Mouse (Mus musculus) frontal cortex, adult (tissue): ENCODE measurements around the gene Snx30.

Source experiments
- ATAC-seq: cut with Nextera tagmentation; 2 replicates; pipeline ENCODE4 v1.9.2; 2017; ENCODE audit warnings: mild to moderate bottlenecking, moderate library complexity, mixed read lengths; ENCODE audit not compliant: low TSS enrichment

The Snx30 gene

DNA sequence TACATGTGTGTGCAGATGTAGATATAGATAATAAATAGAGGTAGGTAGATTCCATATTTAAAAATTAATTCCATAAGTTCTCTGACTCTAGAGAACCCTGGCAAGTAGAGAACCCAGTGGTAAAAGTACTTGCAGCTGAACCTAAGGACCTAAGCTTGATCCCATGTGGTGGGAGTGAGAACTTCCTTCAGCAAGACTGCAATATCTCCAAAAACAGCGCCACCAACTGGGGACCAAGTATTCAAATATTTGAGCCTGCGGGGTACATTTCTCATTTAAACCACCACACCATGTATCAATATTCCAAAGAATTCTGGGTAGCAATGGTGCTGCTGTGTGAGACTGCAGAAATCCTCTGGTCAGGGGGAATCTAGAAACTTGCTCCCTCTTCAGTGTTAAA is 11.5 kb upstream of the Snx30 start:
- no peak for ATAC-seq

DNA sequence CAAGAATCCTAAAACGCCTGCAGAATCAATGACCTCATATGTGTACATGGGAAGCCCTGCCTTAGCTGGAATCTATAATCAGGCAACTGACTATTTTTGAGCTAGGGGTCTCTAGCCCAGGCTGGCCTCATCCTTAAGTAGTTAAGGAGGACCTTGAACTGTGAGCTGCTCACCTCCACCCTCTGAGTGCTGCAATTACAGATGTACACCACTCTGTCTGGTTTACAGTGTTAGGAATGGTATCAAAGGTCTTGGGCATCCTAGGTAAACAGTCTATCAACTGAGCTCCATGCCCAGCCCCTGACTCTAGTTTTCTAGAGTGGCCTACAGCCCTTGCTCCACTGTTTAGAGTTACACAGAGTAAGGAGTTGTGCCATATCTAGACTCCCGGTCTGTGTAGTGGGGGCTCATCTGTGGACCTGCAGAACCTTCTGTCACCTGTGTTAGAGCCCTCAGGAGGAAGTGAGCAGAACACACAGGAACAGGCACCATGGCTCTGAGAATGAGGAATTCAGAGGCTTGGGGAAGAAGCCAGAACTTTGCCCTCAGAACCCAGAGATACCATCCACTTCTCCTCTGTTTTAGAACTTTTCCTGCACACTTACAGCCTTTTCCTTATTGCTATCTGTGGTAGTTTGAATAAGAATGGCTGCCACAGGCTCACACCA is 9.7 kb upstream of the Snx30 start:
- no peak for ATAC-seq

GRCm38 (mm10) chr4:59800181-59800580 is 5.5 kb upstream of the Snx30 start:
- no peak for ATAC-seq

DNA sequence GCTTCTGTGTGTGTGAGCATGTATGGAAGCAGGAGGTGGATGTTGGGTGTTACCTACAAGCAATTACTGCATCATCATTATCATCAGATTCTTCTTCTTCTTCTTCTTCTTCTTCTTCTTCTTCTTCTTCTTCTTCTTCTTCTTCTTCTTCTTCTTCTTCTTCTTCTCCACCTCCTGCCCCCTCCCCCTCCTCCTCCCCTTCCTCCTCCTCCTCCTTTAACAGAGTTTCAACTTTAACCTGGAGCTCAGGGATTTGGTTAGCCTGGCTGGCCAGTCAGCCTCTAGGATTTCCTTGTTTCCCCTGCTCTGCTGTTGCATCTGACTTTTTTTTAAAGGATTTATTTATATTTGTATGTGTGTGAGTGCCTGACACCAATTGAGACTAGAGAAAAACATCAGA is 4.2 kb upstream of the Snx30 start, which contains the start of gene Inip:
Gene Inip, minus strand, starts transcription at position 101 of the 400 bp plus-strand sequence.
- no peak for ATAC-seq

DNA sequence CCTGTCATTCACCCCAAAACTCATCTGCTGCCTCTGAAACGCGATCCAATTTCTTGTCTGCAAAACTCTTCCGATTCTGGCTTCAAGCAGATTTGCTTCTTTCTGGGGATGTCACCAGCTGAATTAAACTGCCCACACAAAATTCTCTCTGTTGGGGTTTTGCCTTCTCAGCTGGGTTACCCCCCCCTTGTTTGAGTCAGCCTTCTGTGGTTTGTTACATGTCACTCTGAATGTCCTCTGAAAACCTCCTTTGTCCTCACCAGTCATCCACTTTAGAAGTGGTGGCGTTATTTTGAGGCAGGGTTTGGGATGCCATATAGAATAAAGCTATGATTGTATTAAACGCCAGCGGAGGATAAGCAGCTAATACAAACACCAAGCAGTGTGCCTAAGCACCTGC is 3.5 kb upstream of the Snx30 start:
- ATAC-seq: 0 out of 2 replicates have a peak, but pooled peaks have one; percentile 3

- ATAC-seq: no peak
These were observed 2.8 kb upstream of the Snx30 start for GRCm38 (mm10) chr4:59802792-59803191.

DNA sequence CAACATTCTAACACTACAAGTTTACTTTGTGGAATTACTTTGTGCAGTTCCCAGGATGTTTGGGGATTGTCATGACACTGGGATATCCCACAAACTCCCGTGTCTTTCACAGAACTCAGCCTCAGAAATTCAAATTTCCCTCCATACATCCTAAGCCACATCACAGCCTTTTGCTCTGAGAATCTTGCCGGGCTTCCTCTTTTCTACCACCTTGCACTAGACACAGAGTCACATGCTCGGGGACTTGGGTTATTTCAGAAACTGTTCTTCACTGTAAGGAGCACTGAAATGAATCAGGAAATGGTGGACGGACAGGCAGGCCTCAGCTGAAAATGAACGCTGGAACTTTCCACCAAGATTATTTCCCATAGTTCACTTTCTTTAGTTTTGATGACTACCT is 2.3 kb upstream of the Snx30 start:
- no peak for ATAC-seq

GRCm38 (mm10) chr4:59804754-59805153 is 886 bp upstream of the Snx30 start:
- ATAC-seq: no peak

DNA sequence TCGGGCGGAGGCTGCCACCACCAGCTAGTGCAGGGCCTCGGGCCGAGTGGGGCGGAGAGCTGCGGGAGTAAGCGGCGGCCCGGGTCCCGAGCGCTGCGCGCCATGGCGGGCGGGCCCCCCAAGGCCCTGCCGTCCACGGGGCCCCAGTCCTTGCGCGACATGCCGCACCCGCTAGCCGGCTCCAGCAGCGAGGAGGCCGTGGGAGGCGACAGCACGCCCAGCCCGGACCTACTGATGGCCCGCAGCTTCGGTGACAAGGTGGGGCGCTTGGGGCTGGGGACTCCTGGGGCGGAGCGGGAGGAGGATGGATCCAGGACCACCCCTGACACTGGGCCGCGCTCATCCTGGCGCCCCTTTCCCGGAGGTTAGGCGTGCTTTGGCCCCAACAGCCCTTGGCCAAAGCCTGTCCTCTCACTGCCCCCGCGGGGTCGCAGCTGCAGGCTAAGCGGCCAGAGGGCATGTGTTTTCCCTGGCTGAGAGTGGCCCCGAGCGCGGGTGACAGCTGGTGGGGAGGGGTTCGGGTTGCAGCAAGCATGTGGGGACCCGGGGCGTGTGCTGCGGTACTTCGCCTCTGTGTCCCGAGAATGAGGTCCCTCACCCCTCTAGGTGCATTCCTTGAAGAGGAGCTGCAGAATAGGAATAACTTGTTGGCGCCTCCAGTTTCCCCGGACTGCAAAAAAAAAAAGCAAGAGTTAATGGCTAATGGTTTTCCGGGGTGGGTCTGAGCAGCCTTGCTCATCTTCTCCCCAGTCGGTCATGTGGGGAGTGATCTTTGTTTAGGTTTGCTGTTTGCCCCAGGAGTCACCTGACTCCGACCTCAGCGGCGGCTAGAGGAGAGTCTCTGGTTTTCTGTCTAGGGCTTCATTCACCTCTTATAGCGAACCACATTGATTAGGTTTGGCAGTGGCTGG is 583 bp downstream of the Snx30 start:
- peak; percentile 8 for ATAC-seq

DNA sequence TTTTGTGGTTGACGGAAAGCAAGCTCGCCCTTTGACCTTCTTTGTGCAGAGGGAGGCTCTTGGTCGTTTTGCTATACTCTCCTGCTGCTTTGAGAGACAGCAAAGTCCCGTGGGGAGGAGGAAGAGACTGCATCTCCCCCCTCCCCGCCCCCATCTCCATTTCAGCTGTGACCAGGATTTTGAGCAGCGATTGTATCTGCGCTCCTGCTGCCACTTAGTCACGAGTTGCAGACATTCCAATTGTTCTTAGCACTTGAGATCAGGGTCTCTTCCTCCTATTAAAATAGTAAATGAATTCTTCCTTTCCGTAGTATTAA is 1.2 kb downstream of the Snx30 start:
- no peak for ATAC-seq

- no peak for ATAC-seq
These were observed 1.9 kb downstream of the Snx30 start for GRCm38 (mm10) chr4:59807521-59807920.

- no peak for ATAC-seq
These were observed 2.8 kb downstream of the Snx30 start for GRCm38 (mm10) chr4:59808396-59808795.

DNA sequence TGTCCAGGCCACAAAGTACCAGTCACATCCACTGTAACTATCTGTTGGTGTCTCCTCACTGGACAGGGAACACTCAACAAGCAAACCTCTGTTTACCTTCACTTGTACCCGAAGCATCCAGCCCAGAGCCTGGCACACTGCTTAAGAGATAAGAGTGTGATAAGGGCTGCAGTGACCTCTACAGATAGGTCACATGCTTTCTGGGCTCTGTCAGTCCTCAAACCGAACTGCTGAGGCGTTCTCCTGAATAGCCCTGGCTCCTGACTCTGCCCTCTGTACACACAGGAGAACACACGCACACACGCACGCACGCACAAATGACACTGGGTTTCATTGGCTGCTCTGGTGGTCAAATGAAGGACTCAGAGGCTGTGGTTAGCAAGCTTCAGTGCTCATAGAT is 8.5 kb downstream of the Snx30 start:
- ATAC-seq: no peak

- peak; percentile 62 for ATAC-seq
These were observed 9.6 kb downstream of the Snx30 start for GRCm38 (mm10) chr4:59815121-59815810.

GRCm38 (mm10) chr4:59816016-59816415 is 10.4 kb downstream of the Snx30 start:
- no peak for ATAC-seq

DNA sequence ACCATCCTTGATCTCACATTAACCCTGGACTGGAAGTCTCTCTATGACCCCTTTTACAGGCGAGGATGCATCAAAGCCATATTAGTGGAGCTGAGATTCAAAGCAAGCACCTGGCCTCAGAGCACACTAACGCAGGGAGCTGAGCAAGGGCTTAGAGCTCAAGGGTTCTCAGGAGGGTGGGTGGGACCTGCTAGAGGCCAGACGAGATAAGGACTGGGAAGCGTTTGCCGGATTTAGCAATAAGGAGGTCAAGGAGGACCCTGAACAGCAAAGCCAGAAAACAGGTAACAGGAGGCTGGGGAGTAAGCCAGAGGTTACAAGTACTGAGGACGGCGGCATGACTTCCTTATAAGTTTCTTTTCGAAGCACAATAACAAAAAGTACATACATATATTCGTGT is 10.8 kb downstream of the Snx30 start:
- ATAC-seq: no peak

GRCm38 (mm10) chr4:59817790-59818189 is 12.2 kb downstream of the Snx30 start:
- ATAC-seq: no peak

DNA sequence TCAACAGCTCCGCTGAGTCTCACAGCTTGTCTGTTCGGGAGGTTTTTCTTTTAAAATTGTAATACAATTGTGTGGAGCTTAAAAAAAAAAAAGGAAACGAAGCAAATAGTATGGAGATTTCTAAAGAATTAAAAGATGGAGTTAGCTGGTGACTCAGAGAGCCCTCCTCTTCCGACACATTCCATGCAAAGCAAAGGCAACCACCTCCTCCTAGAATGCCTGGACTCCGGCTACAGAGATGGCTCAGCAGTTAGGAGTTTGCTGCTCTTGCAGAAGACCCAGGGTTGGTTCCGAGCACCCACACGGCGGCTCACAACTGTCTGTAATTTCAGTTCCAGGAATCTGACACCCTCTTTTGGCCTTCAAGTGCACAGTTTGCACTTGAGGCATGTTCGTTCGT is 12.9 kb downstream of the Snx30 start:
- ATAC-seq: peak; percentile 56

DNA sequence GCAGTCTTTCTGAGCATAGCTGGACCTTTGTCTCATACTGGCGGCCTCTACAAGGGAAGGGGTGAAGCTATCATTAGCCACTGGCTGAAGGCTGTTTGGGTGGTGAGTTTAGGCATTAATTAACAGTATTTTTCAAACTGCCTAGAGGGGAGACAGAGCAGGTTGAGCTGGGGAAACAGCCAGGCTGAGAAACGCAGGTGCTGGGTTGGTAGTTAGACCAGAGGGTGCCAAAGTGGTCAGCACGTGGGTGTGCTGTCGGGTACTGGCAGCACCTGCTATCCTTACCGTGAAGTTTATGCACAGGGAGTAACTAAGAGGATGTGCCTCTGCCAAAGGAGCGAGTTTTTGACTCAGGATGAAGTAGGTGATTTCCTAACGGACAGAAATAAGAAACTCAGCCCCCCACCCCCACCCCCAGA is 13.4 kb downstream of the Snx30 start:
- ATAC-seq: no peak

DNA sequence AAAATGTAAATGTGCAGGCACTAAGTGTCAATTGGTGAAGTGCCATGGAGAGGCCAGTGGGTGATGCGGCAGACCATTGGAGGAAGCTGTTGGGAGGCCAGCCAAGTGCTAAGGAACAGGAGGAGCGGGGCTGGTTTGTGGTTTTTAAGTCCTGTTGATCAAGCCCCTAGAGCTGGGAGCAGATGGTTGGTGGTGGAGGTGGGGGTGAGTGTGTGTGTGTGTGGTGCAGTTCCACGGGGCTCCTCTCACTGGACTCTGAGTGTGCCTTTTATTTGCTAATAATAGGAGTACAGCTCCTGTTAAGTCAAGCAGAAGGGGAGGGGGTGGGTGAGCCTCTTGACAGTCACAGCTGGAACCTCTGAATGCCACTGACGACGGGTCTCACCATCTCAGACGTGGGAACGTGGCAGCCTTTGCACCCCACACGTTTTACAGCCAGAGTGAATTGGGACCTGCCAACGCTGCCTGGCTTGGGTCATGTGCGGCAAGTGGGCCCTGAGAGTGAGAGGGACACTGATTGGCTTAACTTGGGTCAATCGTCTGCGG is 13.9 kb downstream of the Snx30 start:
- ATAC-seq: no peak

- no peak for ATAC-seq
These were observed 15.9 kb downstream of the Snx30 start for GRCm38 (mm10) chr4:59821516-59821915.

DNA sequence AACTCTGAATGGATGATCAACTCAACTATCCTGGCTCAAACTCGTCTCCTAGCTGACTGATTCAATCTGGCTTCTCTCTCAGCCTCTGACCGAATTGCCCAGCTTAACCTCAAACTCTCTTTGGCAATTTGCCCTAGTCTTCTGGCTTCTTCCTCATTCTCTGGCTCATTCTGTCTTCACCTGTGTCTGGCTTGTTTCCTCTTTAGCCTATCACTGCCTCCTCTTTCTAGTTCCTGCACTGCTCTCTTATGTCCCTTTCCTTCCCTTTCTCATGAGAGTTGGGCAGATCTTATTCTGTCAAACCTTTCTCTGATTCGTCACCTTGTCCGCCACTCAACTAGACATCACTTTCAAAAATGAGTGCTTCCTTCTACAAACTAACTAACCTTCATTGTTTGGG is 16.5 kb downstream of the Snx30 start:
- ATAC-seq: no peak
